ENCODE assay signal across 8 mouse cellular contexts in the genomic region with DNA sequence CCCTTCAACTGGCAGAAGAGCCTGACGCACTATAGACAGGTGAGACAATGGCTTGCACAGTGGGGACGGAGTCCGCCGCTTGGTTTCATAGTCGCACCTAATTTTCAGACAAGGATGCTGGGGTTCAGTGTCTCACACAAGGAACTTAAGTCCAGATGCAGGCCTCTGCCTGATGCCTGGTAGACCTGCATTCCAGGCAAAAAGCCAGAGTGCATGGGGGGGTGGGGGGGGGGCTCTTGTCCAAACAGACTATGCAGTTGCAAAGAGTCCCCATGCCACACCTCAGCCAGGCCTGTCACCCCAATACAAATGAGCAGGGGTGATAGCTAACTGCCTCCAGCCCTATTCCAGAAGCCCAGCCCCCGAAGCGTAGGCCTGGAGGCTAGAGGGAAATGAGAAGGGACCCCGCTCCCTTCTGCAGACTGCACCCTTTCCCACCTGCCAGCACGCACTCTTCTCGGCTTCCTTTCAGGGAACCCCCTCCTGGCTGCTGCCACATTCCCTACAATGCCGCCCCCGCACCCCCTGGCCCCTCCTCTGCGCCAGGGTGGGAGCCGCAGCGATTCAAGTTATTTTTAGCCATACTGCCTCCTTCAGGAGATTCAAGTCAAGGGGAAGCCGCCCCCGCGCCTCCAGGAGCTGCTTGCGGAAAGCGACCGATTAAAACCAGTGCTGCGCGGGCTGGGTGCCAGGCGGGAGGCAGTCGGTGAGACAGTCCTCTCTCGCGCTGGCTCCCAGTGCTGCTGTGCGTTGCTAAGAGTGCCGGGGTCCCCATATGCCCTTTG. TPM values are rescaled to one million over a fixed set of nuclear protein-coding genes. Genes with fewer than 3 reads are reported as not detected.
DNase-seq lines count a peak whose midpoint lies in the region; ATAC-seq lines count a peak whose summit lies in the region.

No protein-coding gene starts in this region.

- peak overlapping the region; percentile 13; the same call in 1 of the 2 replicates for H3K4me3 ChIP-seq in intestine, embryonic 14.5 days (ENCODE audit: low read depth, low read length)

- H3K4me2 ChIP-seq in intestine, embryonic 14.5 days (ENCODE audit: low read length) = peak overlapping the region; percentile 61

- H3K36me3 ChIP-seq in intestine, embryonic 14.5 days (ENCODE audit: control insufficient read depth, insufficient read depth, low read length) = no peaks in the 10 kb centered on the region

- DNase-seq in T-cell, adult 2 months (ENCODE audit: low spot score) = peak; percentile 38
- peak; percentile 75 for DNase-seq in embryo, embryonic 10 days (ENCODE audit: low spot score)
- peak; percentile 71 for DNase-seq in gastrocnemius, postnatal 25 days
- peak; percentile 80 for DNase-seq in intestine, embryonic 14.5 days (ENCODE audit: low spot score)
- peak; percentile 96 to 98 for DNase-seq in left cerebral cortex, adult 9 months (ENCODE audit: low spot score in 2 of 2)
- DNase-seq in right cerebral cortex, postnatal 25 days = peak; percentile 93

- ATAC-seq in intestine, embryonic 14.5 days (replicated peaks; ENCODE audit: low FRiP score, low TSS enrichment, low read depth) = peak; percentile 30; the same call in 1 of the 2 replicates
- peak; percentile 31; the same call in 1 of the 2 replicates for ATAC-seq in megakaryocyte, adult 5-6 weeks (ENCODE audit: poor library complexity, severe bottlenecking)
- no peak for ATAC-seq in activated CD4-positive, CD25-positive, alpha-beta regulatory T cell, adult 4 months

- H3K4me1 ChIP-seq in intestine, embryonic 14.5 days (replicated peaks; ENCODE audit: control insufficient read depth, insufficient read depth, low read length) = peaks cover 24% of the 10 kb centered on the region

- H3K9me3 ChIP-seq in intestine, embryonic 14.5 days (ENCODE audit: control insufficient read depth, low read length) = no peaks in the 10 kb centered on the region

- H3K27ac ChIP-seq in intestine, embryonic 14.5 days (ENCODE audit: low read depth) = no peak overlapping the region

- WGBS in intestine, embryonic 14.5 days = 18% methylated on average over 29 of the region's 29 CpGs

- no peaks in the 10 kb centered on the region for H3K27me3 ChIP-seq in intestine, embryonic 14.5 days (replicated peaks; ENCODE audit: control insufficient read depth, insufficient read depth, low read length)

- H3K9ac ChIP-seq in intestine, embryonic 14.5 days (ENCODE audit: low read length) = peak overlapping the region; percentile 16; the same call in 1 of the 2 replicates

RNA-seq across cellular contexts. Expression of gene Rpl29, which starts 11.2 kb away (rescaled TPM):
- total RNA-seq in gastrocnemius, postnatal 25 days (2021) = 100 to 1,000 TPM; 243 to 260 TPM
- 1,252 and 1,315 TPM in 2 replicates for polyA plus RNA-seq in intestine, embryonic 14.5 days (2014; fragmentation: Nextera tagmentation; extraction: Ambion mirVana)
- 1,974 and 2,078 TPM in 2 replicates for total RNA-seq in megakaryocyte, adult 5-6 weeks (2015)
- total RNA-seq in megakaryocyte, adult 5-6 weeks (2017) = 1,150 and 1,200 TPM in 2 replicates
- 1,000 to 10,000 TPM; 1,290 to 1,880 TPM for polyA plus RNA-seq in activated CD4-positive, CD25-positive, alpha-beta regulatory T cell, adult 4 months (2017; shearing (Covaris generic))

RNA-seq across cellular contexts. Expression of gene Acy1, which starts 20.1 kb away (rescaled TPM):
- total RNA-seq in gastrocnemius, postnatal 25 days (2021) = 10 to 100 TPM; 11.0 to 11.3 TPM
- 38.6 and 39.8 TPM in 2 replicates for polyA plus RNA-seq in intestine, embryonic 14.5 days (2014; fragmentation: Nextera tagmentation; extraction: Ambion mirVana)
- 1.4 and 4.8 TPM in 2 replicates for total RNA-seq in megakaryocyte, adult 5-6 weeks (2015)
- total RNA-seq in megakaryocyte, adult 5-6 weeks (2017) = 3.5 and 4.8 TPM in 2 replicates
- 1 to 10 TPM; 9.3 to 10.0 TPM for polyA plus RNA-seq in activated CD4-positive, CD25-positive, alpha-beta regulatory T cell, adult 4 months (2017; shearing (Covaris generic))

RNA-seq across cellular contexts. Expression of gene Abhd14b, which starts 29.2 kb away (rescaled TPM):
- 1 to 10 TPM; 4.7 to 4.8 TPM for total RNA-seq in gastrocnemius, postnatal 25 days (2021)
- polyA plus RNA-seq in intestine, embryonic 14.5 days (2014; fragmentation: Nextera tagmentation; extraction: Ambion mirVana) = 25.7 and 27.2 TPM in 2 replicates
- 7.7 and 8.2 TPM in 2 replicates for total RNA-seq in megakaryocyte, adult 5-6 weeks (2015)
- 2.9 and 3.2 TPM in 2 replicates for total RNA-seq in megakaryocyte, adult 5-6 weeks (2017)
- 10 to 100 TPM in 1 of 2 experiments, 1 to 10 TPM in 1; 8.1 to 10.1 TPM for polyA plus RNA-seq in activated CD4-positive, CD25-positive, alpha-beta regulatory T cell, adult 4 months (2017; shearing (Covaris generic))

RNA-seq across cellular contexts. Expression of gene Abhd14a, which starts 29.4 kb away (rescaled TPM):
- 10 to 100 TPM; 14.7 to 18.3 TPM for total RNA-seq in gastrocnemius, postnatal 25 days (2021)
- polyA plus RNA-seq in intestine, embryonic 14.5 days (2014; fragmentation: Nextera tagmentation; extraction: Ambion mirVana) = 55.9 and 58.2 TPM in 2 replicates
- 3.2 and 3.9 TPM in 2 replicates for total RNA-seq in megakaryocyte, adult 5-6 weeks (2015)
- total RNA-seq in megakaryocyte, adult 5-6 weeks (2017) = 2.2 and 4.2 TPM in 2 replicates
- polyA plus RNA-seq in activated CD4-positive, CD25-positive, alpha-beta regulatory T cell, adult 4 months (2017; shearing (Covaris generic)) = 10 to 100 TPM; 12.7 to 13.0 TPM

RNA-seq across cellular contexts. Expression of gene Pcbp4, which starts 35.1 kb away (rescaled TPM):
- total RNA-seq in gastrocnemius, postnatal 25 days (2021) = 10 to 100 TPM; 54.6 to 59.7 TPM
- polyA plus RNA-seq in intestine, embryonic 14.5 days (2014; fragmentation: Nextera tagmentation; extraction: Ambion mirVana) = 55.3 and 73.4 TPM in 2 replicates
- total RNA-seq in megakaryocyte, adult 5-6 weeks (2015) = 1.5 and 2.9 TPM in 2 replicates
- 2.4 and 4.0 TPM in 2 replicates for total RNA-seq in megakaryocyte, adult 5-6 weeks (2017)
- polyA plus RNA-seq in activated CD4-positive, CD25-positive, alpha-beta regulatory T cell, adult 4 months (2017; shearing (Covaris generic)) = 1 to 10 TPM; 4.5 to 4.8 TPM

Comparison
In these comparisons a context has a peak if more than half of its experiments do, and no peak if none do; other contexts are left out.
1. DNase-seq: peak in every context shown above with its lines; median percentile 97 in left cerebral cortex, adult 9 months; 93 in right cerebral cortex, postnatal 25 days; 80 in intestine, embryonic 14.5 days; 75 in embryo, embryonic 10 days; 71 in gastrocnemius, postnatal 25 days; 38 in T-cell, adult 2 months.
2. RNA of gene Rpl29, which starts 11.2 kb away (total RNA-seq): 1,150 to 2,078 TPM in megakaryocyte, adult 5-6 weeks; 243 to 260 TPM in gastrocnemius, postnatal 25 days; every median in the first group is over 4 times any median in the second.